Mouse (Mus musculus): ENCODE results near the gene Wdr62. TPM values are rescaled to one million over a fixed set of nuclear protein-coding genes. Genes with fewer than 3 reads are reported as not detected.

Gene Wdr62
- polyA plus RNA-seq, 1 experiment from 2014 or later = 7.1 TPM

- peak; percentile 80 for ATAC-seq (ENCODE audit: insufficient read depth, low FRiP score)
- H3K4me3 ChIP-seq (replicated peaks; ENCODE audit: low read length) = peak within 1 kb of the TSS; percentile 71
Observed at GRCm38 (mm10) chr7:30291215-30292131, 11.3 kb upstream of the Wdr62 start, which contains the start of gene Clip3. Gene Clip3 (plus strand): TSS chr7:30291728.

DNA sequence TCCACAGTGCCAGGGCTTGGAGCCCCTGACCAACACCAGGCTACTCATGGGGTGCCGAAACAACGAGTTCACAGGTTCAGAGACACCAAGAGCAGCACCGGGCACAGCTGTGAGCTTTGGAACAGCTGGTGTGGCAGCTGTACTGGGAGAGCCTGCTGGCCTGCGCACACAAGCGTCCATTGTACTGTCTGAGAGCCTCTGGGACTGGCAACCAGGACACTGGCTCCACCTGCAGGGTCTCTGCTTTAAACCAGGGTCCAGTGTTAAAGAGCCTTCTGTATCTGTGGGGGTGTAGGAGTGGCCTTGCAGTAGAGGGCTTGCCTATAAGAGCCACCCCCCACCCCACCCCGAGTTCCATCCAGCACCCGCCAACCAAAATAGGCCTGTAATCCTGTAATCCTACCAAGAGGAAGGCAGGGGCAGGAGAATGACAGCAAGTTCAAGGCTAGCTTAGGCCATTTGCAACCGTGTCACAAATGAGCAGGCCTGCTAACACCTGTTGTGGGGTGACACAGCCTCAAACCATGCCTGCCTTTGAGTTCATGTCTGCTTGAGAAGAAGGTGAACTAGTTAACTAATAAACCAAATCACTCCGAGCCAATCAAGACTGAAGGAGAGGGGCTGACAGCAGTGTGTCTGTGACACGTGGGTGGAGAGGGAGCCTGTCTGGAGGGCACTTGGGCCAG lies 9.6 kb upstream of the Wdr62 start:
- Histone ChIP-seq H3K9ac (ENCODE audit: low read length) (no peak overlapping the region; the same call in 1 of the 2 replicates), H3K36me3 (ENCODE audit: control insufficient read depth, insufficient read depth, low read length) (no peaks in the 10 kb centered on the region), H3K4me2 (ENCODE audit: low read depth, low read length) (no peak overlapping the region), H3K27ac (ENCODE audit: low read length) (no peak overlapping the region), H3K4me1 (ENCODE audit: control insufficient read depth, insufficient read depth, low read length) (0 out of 2 replicates have a peak, but pooled peaks cover 10% of the 10 kb centered on the region), H3K9me3 (replicated peaks; ENCODE audit: control insufficient read depth, low read length) (no peaks in the 10 kb centered on the region), H3K4me3 (replicated peaks; ENCODE audit: low read length) (no peak overlapping the region), H3K27me3 (ENCODE audit: control insufficient read depth, insufficient read depth, low read length) (no peaks in the 10 kb centered on the region)
- no peak for ATAC-seq (ENCODE audit: insufficient read depth, low FRiP score)
- WGBS = 53% methylated on average over 10 of the region's 10 CpGs

More at GRCm38 (mm10) chr7:30291215-30292131, 11.3 kb upstream of the Wdr62 start, which contains the start of gene Clip3:
- H3K4me2 ChIP-seq (ENCODE audit: low read depth, low read length) = peak within 1 kb of the TSS; percentile 70
- H3K36me3 ChIP-seq (ENCODE audit: control insufficient read depth, insufficient read depth, low read length) = no peaks in the 10 kb centered on the region
- no peaks in the 10 kb centered on the region for H3K27me3 ChIP-seq (ENCODE audit: control insufficient read depth, insufficient read depth, low read length)
- H3K27ac ChIP-seq (ENCODE audit: low read length) = peak within 1 kb of the TSS; percentile 49
- no peaks in the 10 kb centered on the region for H3K9me3 ChIP-seq (replicated peaks; ENCODE audit: control insufficient read depth, low read length)
- 0 out of 2 replicates have a peak, but pooled peaks cover 10% of the 10 kb centered on the region for H3K4me1 ChIP-seq (ENCODE audit: control insufficient read depth, insufficient read depth, low read length)
- H3K9ac ChIP-seq (ENCODE audit: low read length) = peak within 1 kb of the TSS; percentile 83
- 7% methylated on average over 35 of the region's 35 CpGs for WGBS

DNA sequence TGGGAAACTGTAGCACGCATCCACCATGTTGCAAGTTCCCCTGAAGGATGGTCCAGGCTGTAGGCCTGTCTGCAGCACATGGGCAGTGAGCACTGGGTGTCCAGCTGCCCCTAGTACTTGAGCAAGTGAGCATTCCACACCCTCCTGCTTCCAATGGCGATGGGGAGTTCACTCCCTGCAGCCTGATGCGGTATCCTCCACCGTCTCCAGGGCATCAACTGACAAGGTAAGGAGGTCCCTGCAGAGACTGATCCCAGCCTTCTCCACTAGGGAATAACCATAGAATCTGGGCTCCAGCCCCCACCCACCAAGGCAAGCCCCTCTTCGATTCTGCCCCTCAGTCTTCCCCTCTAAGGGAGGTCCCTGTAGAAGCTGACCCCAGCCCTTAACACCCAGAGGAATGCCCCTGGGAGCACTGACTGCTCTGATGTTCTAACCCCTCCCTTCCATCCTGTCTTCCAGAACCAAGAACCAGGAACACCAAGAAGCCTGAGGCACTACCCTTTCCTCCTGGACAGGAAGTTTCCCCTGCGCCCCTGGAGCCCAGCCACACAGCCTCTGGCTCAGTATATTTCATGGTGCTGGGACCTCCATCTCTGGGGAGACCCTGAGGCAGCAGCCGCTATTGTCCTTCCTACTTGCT lies 9.0 kb upstream of the Wdr62 start:
- H3K4me2 ChIP-seq (ENCODE audit: low read depth, low read length) = no peak overlapping the region
- H3K36me3 ChIP-seq (ENCODE audit: control insufficient read depth, insufficient read depth, low read length) = no peaks in the 10 kb centered on the region
- no peak overlapping the region for H3K9ac ChIP-seq (ENCODE audit: low read length)
- no peak overlapping the region for H3K27ac ChIP-seq (ENCODE audit: low read length)
- WGBS = 71% methylated on average over 7 of the region's 7 CpGs
- 0 out of 2 replicates have a peak, but pooled peaks cover 6% of the 10 kb centered on the region for H3K4me1 ChIP-seq (ENCODE audit: control insufficient read depth, insufficient read depth, low read length)
- no peak for ATAC-seq (ENCODE audit: insufficient read depth, low FRiP score)
- H3K27me3 ChIP-seq (ENCODE audit: control insufficient read depth, insufficient read depth, low read length) = no peaks in the 10 kb centered on the region
- no peak overlapping the region for H3K4me3 ChIP-seq (replicated peaks; ENCODE audit: low read length)
- H3K9me3 ChIP-seq (replicated peaks; ENCODE audit: control insufficient read depth, low read length) = no peaks in the 10 kb centered on the region

- H3K27me3 ChIP-seq (ENCODE audit: control insufficient read depth, insufficient read depth, low read length) = no peaks in the 10 kb centered on the region
- no peak overlapping the region for H3K4me3 ChIP-seq (replicated peaks; ENCODE audit: low read length)
- no peaks in the 10 kb centered on the region for H3K9me3 ChIP-seq (replicated peaks; ENCODE audit: control insufficient read depth, low read length)
- H3K9ac ChIP-seq (ENCODE audit: low read length) = no peak overlapping the region
- 59% methylated on average over 6 of the region's 6 CpGs for WGBS
- H3K36me3 ChIP-seq (ENCODE audit: control insufficient read depth, insufficient read depth, low read length) = no peaks in the 10 kb centered on the region
- H3K4me2 ChIP-seq (ENCODE audit: low read depth, low read length) = no peak overlapping the region
- no peak for ATAC-seq (ENCODE audit: insufficient read depth, low FRiP score)
- no peak overlapping the region for H3K27ac ChIP-seq (ENCODE audit: low read length)
- H3K4me1 ChIP-seq (ENCODE audit: control insufficient read depth, insufficient read depth, low read length) = 0 out of 2 replicates have a peak, but pooled peaks cover 4% of the 10 kb centered on the region
Observed at GRCm38 (mm10) chr7:30288046-30288445, 7.8 kb upstream of the Wdr62 start.

DNA sequence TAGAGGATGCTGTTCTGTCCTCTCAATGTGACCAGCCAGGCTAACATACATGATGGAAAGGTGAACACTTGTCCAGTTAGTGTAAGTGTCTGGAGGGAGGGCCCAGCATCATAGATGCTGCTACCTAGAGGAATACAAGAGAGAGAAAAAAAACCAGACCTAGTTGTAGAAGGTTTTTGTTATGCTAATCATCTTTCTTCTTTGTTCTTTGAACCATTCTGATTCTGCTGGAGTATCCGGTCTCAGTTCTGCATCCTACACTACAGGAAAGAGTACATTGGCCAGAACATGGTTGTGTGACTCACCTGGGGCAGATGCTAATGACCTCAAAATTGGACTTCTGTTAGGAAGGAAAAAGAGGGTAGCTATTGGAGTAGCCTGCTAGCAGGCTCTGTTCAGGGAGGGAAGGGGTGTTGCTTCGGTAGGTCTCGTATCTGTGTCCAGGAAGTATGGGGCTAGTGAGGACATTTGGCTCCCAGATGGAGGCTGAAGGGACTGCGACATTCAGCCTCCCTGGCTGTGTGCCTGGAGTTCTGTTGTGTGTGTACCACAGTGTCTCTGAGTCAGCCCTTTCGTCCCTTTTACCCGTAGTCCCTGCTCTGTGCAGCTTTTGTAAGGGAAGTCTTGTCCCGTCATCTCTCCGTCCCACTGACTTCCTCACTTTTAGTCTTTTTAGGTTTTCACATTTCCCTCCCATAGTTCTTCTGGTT lies 6.6 kb upstream of the Wdr62 start:
- Histone ChIP-seq H3K4me3 (replicated peaks; ENCODE audit: low read length) (no peak overlapping the region), H3K9ac (ENCODE audit: low read length) (no peak overlapping the region), H3K27me3 (ENCODE audit: control insufficient read depth, insufficient read depth, low read length) (no peaks in the 10 kb centered on the region), H3K9me3 (replicated peaks; ENCODE audit: control insufficient read depth, low read length) (no peaks in the 10 kb centered on the region), H3K4me1 (ENCODE audit: control insufficient read depth, insufficient read depth, low read length) (0 out of 2 replicates have a peak, but pooled peaks cover under 1% of the 10 kb centered on the region), H3K36me3 (ENCODE audit: control insufficient read depth, insufficient read depth, low read length) (no peaks in the 10 kb centered on the region), H3K4me2 (ENCODE audit: low read depth, low read length) (no peak overlapping the region), H3K27ac (ENCODE audit: low read length) (no peak overlapping the region)
- ATAC-seq (ENCODE audit: insufficient read depth, low FRiP score) = no peak
- 61% methylated on average over 8 of the region's 8 CpGs for WGBS

- H3K4me1 ChIP-seq (ENCODE audit: control insufficient read depth, insufficient read depth, low read length) = 0 out of 2 replicates have a peak, but pooled peaks cover 3% of the 10 kb centered on the region
- H3K36me3 ChIP-seq (ENCODE audit: control insufficient read depth, insufficient read depth, low read length) = no peaks in the 10 kb centered on the region
- H3K9me3 ChIP-seq (replicated peaks; ENCODE audit: control insufficient read depth, low read length) = no peaks in the 10 kb centered on the region
- H3K4me3 ChIP-seq (replicated peaks; ENCODE audit: low read length) = no peak overlapping the region
- 71% methylated on average over 7 of the region's 7 CpGs for WGBS
- no peak overlapping the region for H3K4me2 ChIP-seq (ENCODE audit: low read depth, low read length)
- no peaks in the 10 kb centered on the region for H3K27me3 ChIP-seq (ENCODE audit: control insufficient read depth, insufficient read depth, low read length)
- H3K27ac ChIP-seq (ENCODE audit: low read length) = no peak overlapping the region
- H3K9ac ChIP-seq (ENCODE audit: low read length) = no peak overlapping the region
- ATAC-seq (ENCODE audit: insufficient read depth, low FRiP score) = no peak
Observed at GRCm38 (mm10) chr7:30282740-30283139, 2.5 kb upstream of the Wdr62 start.

GRCm38 (mm10) chr7:30281522-30281921 lies 1.3 kb upstream of the Wdr62 start:
- Histone ChIP-seq H3K9me3 (replicated peaks; ENCODE audit: control insufficient read depth, low read length) (no peaks in the 10 kb centered on the region), H3K27ac (ENCODE audit: low read length) (no peak overlapping the region), H3K4me2 (ENCODE audit: low read depth, low read length) (no peak overlapping the region), H3K9ac (ENCODE audit: low read length) (no peak overlapping the region), H3K4me3 (replicated peaks; ENCODE audit: low read length) (no peak overlapping the region), H3K4me1 (ENCODE audit: control insufficient read depth, insufficient read depth, low read length) (0 out of 2 replicates have a peak, but pooled peaks cover 3% of the 10 kb centered on the region), H3K27me3 (ENCODE audit: control insufficient read depth, insufficient read depth, low read length) (no peaks in the 10 kb centered on the region), H3K36me3 (ENCODE audit: control insufficient read depth, insufficient read depth, low read length) (no peaks in the 10 kb centered on the region)
- WGBS = 72% methylated on average over 4 of the region's 4 CpGs
- ATAC-seq (ENCODE audit: insufficient read depth, low FRiP score) = no peak

GRCm38 (mm10) chr7:30280670-30281138 lies 485 bp upstream of the Wdr62 start:
- Histone ChIP-seq H3K36me3 (ENCODE audit: control insufficient read depth, insufficient read depth, low read length) (no peaks in the 10 kb centered on the region), H3K4me3 (replicated peaks; ENCODE audit: low read length) (peak overlapping the region; percentile 86), H3K9ac (ENCODE audit: low read length) (peak overlapping the region; percentile 68), H3K4me1 (ENCODE audit: control insufficient read depth, insufficient read depth, low read length) (0 out of 2 replicates have a peak, but pooled peaks cover 3% of the 10 kb centered on the region), H3K27ac (ENCODE audit: low read length) (peak overlapping the region; percentile 99), H3K27me3 (ENCODE audit: control insufficient read depth, insufficient read depth, low read length) (no peaks in the 10 kb centered on the region), H3K4me2 (ENCODE audit: low read depth, low read length) (peak overlapping the region; percentile 96), H3K9me3 (replicated peaks; ENCODE audit: control insufficient read depth, low read length) (no peaks in the 10 kb centered on the region)
- under 1% methylated on average over 20 of the region's 20 CpGs for WGBS
- peak; percentile 82 for ATAC-seq (ENCODE audit: insufficient read depth, low FRiP score)

All from stomach, embryonic 16.5 days (tissue).